Mouse (Mus musculus) G1E (cell line): ENCODE data around the gene Gse1.

Experiments used
- CTCF ChIP-seq: IDR thresholded peaks from 2 replicates; pipeline ENCODE4 v1.5.1; 2012; ENCODE audit warnings: low read depth, low read length, inconsistent platforms, mixed read lengths
- GATA1 ChIP-seq: IDR thresholded peaks from 2 replicates; pipeline ENCODE4 v1.6.1; 2012; ENCODE audit warnings: borderline replicate concordance, low read length, inconsistent platforms, mixed read lengths
- TAL1 ChIP-seq: conservative IDR thresholded peaks from 2 replicates; pipeline ENCODE4 v1.6.1; 2012; ENCODE audit warnings: low read depth, low read length, inconsistent platforms, mixed read lengths

- TF ChIP-seq CTCF (no peak), GATA1 (no peak), TAL1 (no peak)
Observed at GRCm38 (mm10) chr8:120379015-120379414, 150.8 kb downstream of the Gse1 start.
